Mouse (Mus musculus) E14TG2a.4 (cell line): ENCODE measurements at regions not wholly inside any gene's neighbourhood (a gene's known extent, or its start where the extent isn't known, plus 50 kb on each side); places are given as distances from the start of the nearest gene placed in this dataset.

Source experiments
- CTCF ChIP-seq: conservative IDR thresholded peaks from 2 replicates; pipeline ENCODE4 v1.5.1; 2014; ENCODE audit warnings: low read length
- NANOG ChIP-seq: IDR thresholded peaks from 2 replicates; pipeline ENCODE4 v1.6.1; 2014; ENCODE audit warnings: borderline replicate concordance, low read length, mixed read lengths
- POU5F1 ChIP-seq: IDR thresholded peaks from 2 replicates; pipeline ENCODE4 v1.6.1; 2014; ENCODE audit warnings: low read length, borderline replicate concordance

DNA sequence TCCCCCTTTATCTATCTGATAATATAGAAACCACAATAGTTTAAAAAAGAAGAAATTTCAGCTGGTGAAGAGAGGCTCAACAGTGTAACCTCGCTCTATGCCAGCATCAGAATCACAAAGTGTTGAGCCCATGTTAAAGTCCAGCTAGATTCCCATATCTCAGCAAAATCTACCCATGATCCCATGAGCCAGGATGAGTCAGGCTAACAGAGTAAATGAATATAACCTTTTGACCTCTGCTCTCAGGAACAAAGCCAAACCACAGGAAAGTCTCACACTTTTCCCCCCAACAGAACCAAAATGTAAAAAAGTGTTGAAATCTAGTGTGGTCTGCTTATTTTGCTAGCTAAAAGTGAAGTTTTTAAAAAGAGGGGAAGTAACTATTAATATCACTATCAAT lies 110.1 kb upstream of the Ddit4l start:
- TF ChIP-seq CTCF (no peak), NANOG (no peak), POU5F1 (no peak)
